Mouse (Mus musculus): ENCODE measurements around the gene Stbd1.

- TF ChIP-seq GATA1 (IDR thresholded peaks at IDR 0.05; ENCODE audit: low read length): no peak
- TF ChIP-seq TAL1 (IDR thresholded peaks at IDR 0.05; ENCODE audit: low read length): no peak
These were observed 19.0 kb downstream of the Stbd1 start for GRCm38 (mm10) chr5:92621883-92622282.
